Mouse (Mus musculus): Measurements from ENCODE around the gene Nuak2. TPM values are rescaled to one million over a fixed set of nuclear protein-coding genes. Genes with fewer than 3 reads are reported as not detected.

The Nuak2 gene
- total RNA-seq, 1 experiment, result 8.0 TPM

DNA sequence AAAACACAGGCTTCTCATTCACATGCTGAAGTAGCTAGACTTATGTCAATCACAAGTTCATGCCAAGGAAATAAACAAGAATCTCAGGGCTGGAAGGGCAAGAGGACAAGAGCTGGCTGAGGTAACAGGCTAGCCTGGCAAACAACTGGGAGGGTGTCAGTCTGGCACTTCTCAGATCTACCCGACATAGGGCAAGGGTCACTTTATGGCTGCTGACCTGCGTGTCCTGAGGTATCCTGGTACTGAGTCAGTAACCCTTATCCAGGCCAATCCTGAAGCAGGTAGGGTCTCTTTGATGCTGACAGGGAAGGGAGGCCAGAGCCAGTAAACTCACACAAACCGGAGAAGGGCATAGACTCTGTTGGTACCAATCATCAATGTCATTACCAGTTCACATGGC lies 12.6 kb downstream of the Nuak2 start:
- H3K36me3 ChIP-seq (ENCODE audit: control insufficient read depth, insufficient read depth, low read length, poor library complexity, severe bottlenecking), result peaks cover 29% of the 10 kb centered on the region; the same call in 1 of the 2 replicates
- H3K9me3 ChIP-seq (ENCODE audit: control insufficient read depth, insufficient read depth, low read depth, low read length), result no peaks in the 10 kb centered on the region
- no peak for DNase-seq (ENCODE audit: low read depth, low spot score)
- peaks cover 11 to 32% of the 10 kb centered on the region in 2 experiments; a peak in 3 of 4 replicates for H3K4me1 ChIP-seq (ENCODE audit: control insufficient read depth in 2 of 2, insufficient read depth in 2 of 2, low read length in 2 of 2, poor library complexity in 1 of 2)
- in situ Hi-C loops (cut with MboI; ENCODE audit: low sequenced_read_pairs in 2 of 2, unreplicated experiment in 2 of 2), result no loop called here
- no peak for TF ChIP-seq MAFK (IDR thresholded peaks at IDR 0.05; ENCODE audit: insufficient read depth, low read depth, low read length)
- TF ChIP-seq ZC3H11A (IDR thresholded peaks at IDR 0.05; ENCODE audit: borderline replicate concordance, low read depth, low read length), result no peak
- no peak for TF ChIP-seq CHD2 (IDR thresholded peaks at IDR 0.05; ENCODE audit: low read depth, low read length)
- no peak for TF ChIP-seq HCFC1 (IDR thresholded peaks at IDR 0.05; ENCODE audit: borderline replicate concordance, insufficient read depth, low read length)
- no peak for TF ChIP-seq ZNF384 (IDR thresholded peaks at IDR 0.05; ENCODE audit: low read depth, low read length)
- no peak overlapping the region for H3K9ac ChIP-seq (ENCODE audit: insufficient read depth, low read depth, low read length, poor library complexity, severe bottlenecking)
- no peak overlapping the region for H3K4me3 ChIP-seq (ENCODE audit: insufficient read depth in 1 of 2, low read depth in 1 of 2, low read length in 2 of 2, poor library complexity in 1 of 2, severe bottlenecking in 1 of 2)
- no peak overlapping the region for H3K27ac ChIP-seq (ENCODE audit: insufficient read depth, low read depth, low read length, poor library complexity, severe bottlenecking)

DNA sequence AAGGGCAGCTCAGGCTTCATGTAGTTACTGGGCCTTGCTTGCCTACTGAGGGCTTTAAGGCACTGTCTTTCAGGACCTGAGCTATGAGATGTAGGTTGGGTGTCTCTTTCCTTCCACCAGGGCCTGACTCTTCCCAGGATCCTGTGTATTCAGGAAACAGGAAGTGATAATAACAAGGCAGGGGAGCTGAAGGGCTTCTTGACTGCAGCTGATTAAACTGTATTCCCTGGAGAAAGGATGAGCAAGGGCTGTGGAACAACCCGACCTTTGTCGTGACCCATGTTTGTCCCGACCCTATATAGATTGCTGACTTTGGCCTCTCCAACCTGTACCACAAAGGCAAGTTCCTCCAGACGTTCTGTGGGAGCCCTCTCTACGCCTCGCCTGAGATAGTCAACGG lies 13.7 kb downstream of the Nuak2 start:
- Histone ChIP-seq H3K27ac (ENCODE audit: insufficient read depth, low read depth, low read length, poor library complexity, severe bottlenecking) (no peak overlapping the region), H3K4me3 (ENCODE audit: insufficient read depth in 1 of 2, low read depth in 1 of 2, low read length in 2 of 2, poor library complexity in 1 of 2, severe bottlenecking in 1 of 2) (no peak overlapping the region), H3K36me3 (ENCODE audit: control insufficient read depth, insufficient read depth, low read length, poor library complexity, severe bottlenecking) (peaks cover 29% of the 10 kb centered on the region; the same call in 1 of the 2 replicates), H3K9ac (ENCODE audit: insufficient read depth, low read depth, low read length, poor library complexity, severe bottlenecking) (no peak overlapping the region), H3K9me3 (ENCODE audit: control insufficient read depth, insufficient read depth, low read depth, low read length) (no peaks in the 10 kb centered on the region), H3K4me1 (ENCODE audit: control insufficient read depth in 2 of 2, insufficient read depth in 2 of 2, low read length in 2 of 2, poor library complexity in 1 of 2) (peaks cover 12 to 41% of the 10 kb centered on the region in 2 experiments; a peak in 3 of 4 replicates)
- DNase-seq (ENCODE audit: low read depth, low spot score), result no peak
- in situ Hi-C loops (cut with MboI; ENCODE audit: low sequenced_read_pairs in 2 of 2, unreplicated experiment in 2 of 2), result no loop called here
- TF ChIP-seq ZC3H11A (IDR thresholded peaks at IDR 0.05; ENCODE audit: borderline replicate concordance, low read depth, low read length) (no peak), HCFC1 (IDR thresholded peaks at IDR 0.05; ENCODE audit: borderline replicate concordance, insufficient read depth, low read length) (no peak), ZNF384 (IDR thresholded peaks at IDR 0.05; ENCODE audit: low read depth, low read length) (no peak)

DNA sequence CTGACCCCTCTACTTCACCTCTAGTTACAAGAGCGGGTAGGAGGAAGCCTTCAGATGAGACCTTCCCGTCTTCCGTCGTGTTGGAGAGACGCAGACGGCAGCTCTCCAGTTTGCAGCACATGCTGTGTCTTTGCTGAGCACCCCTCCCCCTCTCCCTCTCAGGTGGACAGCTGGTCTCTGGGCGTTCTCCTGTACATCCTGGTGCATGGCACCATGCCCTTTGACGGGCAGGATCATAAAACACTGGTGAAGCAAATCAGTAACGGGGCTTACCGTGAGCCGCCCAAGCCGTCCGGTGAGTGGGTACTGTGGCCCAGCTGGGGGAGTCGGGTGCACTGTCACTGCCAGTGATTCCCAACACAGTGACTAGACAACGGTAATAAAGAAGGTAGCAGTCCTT lies 14.5 kb downstream of the Nuak2 start:
- no peaks in the 10 kb centered on the region for H3K9me3 ChIP-seq (ENCODE audit: control insufficient read depth, insufficient read depth, low read depth, low read length)
- no peak for DNase-seq (ENCODE audit: low read depth, low spot score)
- H3K9ac ChIP-seq (ENCODE audit: insufficient read depth, low read depth, low read length, poor library complexity, severe bottlenecking), result no peak overlapping the region
- no peak overlapping the region for H3K27ac ChIP-seq (ENCODE audit: insufficient read depth, low read depth, low read length, poor library complexity, severe bottlenecking)
- in situ Hi-C loops (cut with MboI; ENCODE audit: low sequenced_read_pairs in 2 of 2, unreplicated experiment in 2 of 2), result no loop called here
- TF ChIP-seq MAFK (IDR thresholded peaks at IDR 0.05; ENCODE audit: insufficient read depth, low read depth, low read length), result no peak
- TF ChIP-seq CHD2 (IDR thresholded peaks at IDR 0.05; ENCODE audit: low read depth, low read length), result no peak
- no peak for TF ChIP-seq ZC3H11A (IDR thresholded peaks at IDR 0.05; ENCODE audit: borderline replicate concordance, low read depth, low read length)
- no peak for TF ChIP-seq HCFC1 (IDR thresholded peaks at IDR 0.05; ENCODE audit: borderline replicate concordance, insufficient read depth, low read length)
- TF ChIP-seq ZNF384 (IDR thresholded peaks at IDR 0.05; ENCODE audit: low read depth, low read length), result no peak
- H3K36me3 ChIP-seq (ENCODE audit: control insufficient read depth, insufficient read depth, low read length, poor library complexity, severe bottlenecking), result peaks cover 29% of the 10 kb centered on the region; the same call in 1 of the 2 replicates
- H3K4me3 ChIP-seq (ENCODE audit: insufficient read depth in 1 of 2, low read depth in 1 of 2, low read length in 2 of 2, poor library complexity in 1 of 2, severe bottlenecking in 1 of 2), result no peak overlapping the region
- H3K4me1 ChIP-seq (ENCODE audit: control insufficient read depth in 2 of 2, insufficient read depth in 2 of 2, low read length in 2 of 2, poor library complexity in 1 of 2), result peaks cover 14 to 45% of the 10 kb centered on the region in 2 experiments

DNA sequence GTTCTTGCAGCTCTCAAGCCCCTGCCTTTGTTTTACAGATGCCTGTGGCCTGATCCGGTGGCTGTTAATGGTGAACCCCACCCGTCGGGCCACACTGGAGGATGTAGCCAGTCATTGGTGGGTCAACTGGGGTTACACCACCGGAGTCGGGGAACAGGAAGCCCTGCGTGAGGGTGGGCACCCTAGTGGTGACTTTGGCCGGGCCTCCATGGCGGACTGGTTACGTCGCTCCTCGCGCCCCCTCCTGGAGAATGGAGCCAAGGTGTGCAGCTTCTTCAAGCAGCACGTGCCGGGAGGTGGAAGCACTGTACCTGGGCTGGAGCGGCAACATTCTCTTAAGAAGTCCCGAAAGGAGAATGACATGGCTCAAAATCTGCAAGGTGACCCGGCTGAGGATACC lies 15.4 kb downstream of the Nuak2 start:
- H3K9ac ChIP-seq (ENCODE audit: insufficient read depth, low read depth, low read length, poor library complexity, severe bottlenecking), result no peak overlapping the region
- TF ChIP-seq ZC3H11A (IDR thresholded peaks at IDR 0.05; ENCODE audit: borderline replicate concordance, low read depth, low read length), result no peak
- TF ChIP-seq MAFK (IDR thresholded peaks at IDR 0.05; ENCODE audit: insufficient read depth, low read depth, low read length), result no peak
- TF ChIP-seq ZNF384 (IDR thresholded peaks at IDR 0.05; ENCODE audit: low read depth, low read length), result no peak
- no peak for TF ChIP-seq HCFC1 (IDR thresholded peaks at IDR 0.05; ENCODE audit: borderline replicate concordance, insufficient read depth, low read length)
- no peak for TF ChIP-seq CHD2 (IDR thresholded peaks at IDR 0.05; ENCODE audit: low read depth, low read length)
- H3K36me3 ChIP-seq (ENCODE audit: control insufficient read depth, insufficient read depth, low read length, poor library complexity, severe bottlenecking), result peaks cover 29% of the 10 kb centered on the region; the same call in 1 of the 2 replicates
- H3K27ac ChIP-seq (ENCODE audit: insufficient read depth, low read depth, low read length, poor library complexity, severe bottlenecking), result no peak overlapping the region
- no peaks in the 10 kb centered on the region for H3K9me3 ChIP-seq (ENCODE audit: control insufficient read depth, insufficient read depth, low read depth, low read length)
- no peak overlapping the region for H3K4me3 ChIP-seq (ENCODE audit: insufficient read depth in 1 of 2, low read depth in 1 of 2, low read length in 2 of 2, poor library complexity in 1 of 2, severe bottlenecking in 1 of 2)
- peaks cover 14 to 42% of the 10 kb centered on the region in 2 experiments for H3K4me1 ChIP-seq (ENCODE audit: control insufficient read depth in 2 of 2, insufficient read depth in 2 of 2, low read length in 2 of 2, poor library complexity in 1 of 2)
- DNase-seq (ENCODE audit: low read depth, low spot score), result no peak
- in situ Hi-C loops (cut with MboI; ENCODE audit: low sequenced_read_pairs in 2 of 2, unreplicated experiment in 2 of 2), result no loop called here

DNA sequence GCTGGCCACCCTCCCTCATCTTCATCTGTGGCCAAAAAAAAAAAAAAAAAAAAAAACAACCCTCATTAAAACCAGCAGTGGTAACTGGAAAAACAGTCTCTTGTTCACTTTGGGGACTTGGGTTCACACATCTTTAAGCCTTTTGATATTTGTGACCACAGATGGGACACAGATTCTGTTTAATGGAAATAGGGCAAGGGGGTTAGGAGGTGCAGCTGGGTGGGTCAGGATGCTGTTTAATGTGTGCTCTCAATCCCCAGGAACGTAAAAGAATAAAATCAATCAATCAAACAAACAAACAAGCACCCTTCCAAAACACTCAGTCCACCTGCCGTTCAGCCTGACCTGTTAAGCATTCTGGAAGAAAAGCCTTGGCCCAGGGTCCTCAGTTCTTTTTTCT lies 17.3 kb downstream of the Nuak2 start:
- peaks cover 20% of the 10 kb centered on the region; the same call in 1 of the 2 replicates for H3K36me3 ChIP-seq (ENCODE audit: control insufficient read depth, insufficient read depth, low read length, poor library complexity, severe bottlenecking)
- no peak overlapping the region for H3K9ac ChIP-seq (ENCODE audit: insufficient read depth, low read depth, low read length, poor library complexity, severe bottlenecking)
- no peak overlapping the region for H3K4me3 ChIP-seq (ENCODE audit: insufficient read depth in 1 of 2, low read depth in 1 of 2, low read length in 2 of 2, poor library complexity in 1 of 2, severe bottlenecking in 1 of 2)
- peaks cover 15 to 38% of the 10 kb centered on the region in 2 experiments for H3K4me1 ChIP-seq (ENCODE audit: control insufficient read depth in 2 of 2, insufficient read depth in 2 of 2, low read length in 2 of 2, poor library complexity in 1 of 2)
- H3K9me3 ChIP-seq (ENCODE audit: control insufficient read depth, insufficient read depth, low read depth, low read length), result no peaks in the 10 kb centered on the region
- DNase-seq (ENCODE audit: low read depth, low spot score), result no peak
- H3K27ac ChIP-seq (ENCODE audit: insufficient read depth, low read depth, low read length, poor library complexity, severe bottlenecking), result no peak overlapping the region
- in situ Hi-C loops (cut with MboI; ENCODE audit: low sequenced_read_pairs in 2 of 2, unreplicated experiment in 2 of 2), result no loop called here
- TF ChIP-seq CHD2 (IDR thresholded peaks at IDR 0.05; ENCODE audit: low read depth, low read length) (no peak), HCFC1 (IDR thresholded peaks at IDR 0.05; ENCODE audit: borderline replicate concordance, insufficient read depth, low read length) (no peak), ZNF384 (IDR thresholded peaks at IDR 0.05; ENCODE audit: low read depth, low read length) (no peak), ZC3H11A (IDR thresholded peaks at IDR 0.05; ENCODE audit: borderline replicate concordance, low read depth, low read length) (no peak), MAFK (IDR thresholded peaks at IDR 0.05; ENCODE audit: insufficient read depth, low read depth, low read length) (no peak)
